Mouse (Mus musculus): ENCODE measurements around the gene Hmcn2. TPM values are rescaled to one million over a fixed set of nuclear protein-coding genes. Genes with fewer than 3 reads are reported as not detected.

The Hmcn2 gene
- polyA plus RNA-seq, 1 experiment: 54.9 TPM

- DNase-seq (ENCODE audit: low read depth, low spot score): no peak
- WGBS: 5% methylated on average over 19 of the region's 19 CpGs
These were observed 156.6 kb downstream of the Hmcn2 start for GRCm38 (mm10) chr2:31470683-31471385.

- DNase-seq (ENCODE audit: low read depth, low spot score): no peak
- 73% methylated on average over 6 of the region's 6 CpGs for WGBS
These were observed 157.4 kb downstream of the Hmcn2 start for GRCm38 (mm10) chr2:31471611-31472010.

GRCm38 (mm10) chr2:31472406-31473065 is 158.3 kb downstream of the Hmcn2 start:
- no peak for DNase-seq (ENCODE audit: low read depth, low spot score)
- 46% methylated on average over 10 of the region's 10 CpGs for WGBS

- no peak for DNase-seq (ENCODE audit: low read depth, low spot score)
- 71% methylated on average over 4 of the region's 4 CpGs for WGBS
These were observed 159.7 kb downstream of the Hmcn2 start for GRCm38 (mm10) chr2:31473941-31474340.

- WGBS: 84% methylated on average over 5 of the region's 5 CpGs
- DNase-seq (ENCODE audit: low read depth, low spot score): no peak
These were observed 160.5 kb downstream of the Hmcn2 start for GRCm38 (mm10) chr2:31474686-31475085.

DNA sequence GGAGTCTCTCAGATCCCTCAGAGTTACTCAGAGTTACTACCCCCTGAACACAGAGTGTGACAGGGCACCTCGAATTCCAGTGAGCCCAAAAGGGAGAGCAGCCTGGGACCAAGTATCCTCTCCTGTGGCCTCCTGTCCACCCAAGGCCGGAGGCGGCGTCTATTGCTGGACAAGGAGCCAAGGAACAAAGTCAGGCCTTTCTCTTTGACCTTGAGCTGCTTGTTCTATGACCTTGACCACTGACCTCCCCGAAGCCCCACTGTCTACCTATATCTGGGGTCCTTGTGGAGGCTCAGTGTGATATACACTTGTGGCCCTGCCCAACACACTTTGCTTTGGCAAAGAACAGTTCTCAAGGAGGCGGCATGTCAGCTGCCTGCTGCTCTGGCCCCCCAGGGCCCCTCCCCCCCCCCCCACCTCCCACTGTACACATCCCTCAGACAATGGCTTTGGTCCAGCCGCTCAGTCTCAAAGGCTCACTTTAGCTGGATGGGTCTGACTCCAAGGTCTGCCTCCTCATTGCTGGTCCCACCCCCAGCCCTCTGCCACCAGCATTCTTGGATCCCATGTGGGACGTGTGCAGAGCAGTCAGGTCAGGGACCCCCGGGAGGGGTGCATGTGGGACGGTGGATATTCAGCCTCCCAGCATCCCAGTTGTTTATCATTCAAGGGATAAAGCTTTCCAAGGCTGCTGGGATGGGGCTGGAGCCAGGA is 162.0 kb downstream of the Hmcn2 start:
- 80% methylated on average over 10 of the region's 10 CpGs for WGBS
- no peak for DNase-seq (ENCODE audit: low read depth, low spot score)

DNA sequence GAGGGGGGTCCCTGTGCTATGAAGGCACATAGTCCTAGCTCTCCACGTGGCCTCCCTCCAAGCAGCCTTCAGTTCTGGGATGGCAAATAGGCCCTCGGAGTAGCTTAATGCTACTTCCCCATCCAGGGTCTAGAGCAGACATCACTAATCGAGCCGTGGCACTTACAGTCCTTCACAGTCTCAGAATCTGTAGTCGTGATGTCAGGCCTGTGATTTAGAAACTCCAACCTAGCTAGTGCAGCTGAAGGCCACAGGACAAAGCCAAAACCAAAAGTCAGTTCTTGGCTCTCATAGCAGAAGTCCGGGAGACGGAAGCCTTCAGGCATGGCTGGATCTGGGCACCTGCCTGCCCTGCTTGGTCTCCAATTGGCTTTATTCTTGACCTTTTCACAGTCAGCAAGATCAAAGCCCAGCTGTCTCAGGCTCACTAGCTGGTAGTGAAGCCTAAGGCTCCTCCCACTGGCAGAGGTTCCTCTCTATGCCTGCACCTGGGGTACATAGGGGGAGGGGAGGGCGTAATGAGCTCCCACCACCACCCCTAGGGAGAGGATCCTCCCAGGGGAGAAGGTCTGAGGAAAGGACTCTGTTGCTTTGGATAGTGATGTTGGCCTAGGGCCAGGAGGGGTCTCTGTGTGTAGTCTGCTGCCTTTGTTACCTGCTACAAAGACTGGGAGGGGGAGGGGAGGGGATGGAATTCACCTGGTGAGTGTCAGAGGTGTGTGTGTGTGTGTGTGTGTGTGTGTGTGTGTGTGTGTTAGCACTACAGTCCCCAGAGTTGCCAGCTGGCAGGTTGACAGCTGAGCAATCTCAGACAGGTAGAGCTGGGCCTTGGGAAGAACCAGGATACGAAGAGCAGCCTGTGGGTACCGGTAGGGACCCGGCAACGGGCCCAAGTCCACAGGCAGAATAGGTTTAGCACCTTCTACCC is 163.3 kb downstream of the Hmcn2 start:
- WGBS: 80% methylated on average over 12 of the region's 12 CpGs
- DNase-seq (ENCODE audit: low read depth, low spot score): no peak

- WGBS: 35% methylated on average over 8 of the region's 8 CpGs
- peak; percentile 58 for DNase-seq (ENCODE audit: low read depth, low spot score)
These were observed 168.8 kb downstream of the Hmcn2 start for GRCm38 (mm10) chr2:31482914-31483575.

- WGBS: 54% methylated on average over 5 of the region's 5 CpGs
- DNase-seq (ENCODE audit: low read depth, low spot score): no peak
These were observed 170.0 kb downstream of the Hmcn2 start for GRCm38 (mm10) chr2:31484187-31484586.

- DNase-seq (ENCODE audit: low read depth, low spot score): no peak
These were observed 175.0 kb downstream of the Hmcn2 start for GRCm38 (mm10) chr2:31489166-31489565.

DNA sequence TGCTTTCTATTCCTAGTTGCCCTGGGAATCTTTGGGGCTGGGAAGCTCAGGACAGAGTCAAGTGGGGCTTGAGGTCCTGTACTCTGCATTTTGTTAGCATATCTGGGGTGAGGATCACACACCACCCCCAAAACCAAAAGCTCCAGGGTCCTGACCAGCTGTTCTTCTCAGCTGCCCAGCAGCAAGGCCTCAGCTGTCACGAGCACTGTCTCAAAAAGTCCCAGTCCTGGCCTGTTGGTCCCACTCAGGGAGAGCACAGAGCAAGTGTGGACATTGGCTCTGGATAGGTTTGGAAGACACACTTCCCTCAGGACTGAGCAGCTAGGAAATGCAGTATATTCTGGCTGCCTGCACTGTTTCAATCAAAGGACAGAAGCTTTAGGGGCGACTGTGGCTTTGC is 176.3 kb downstream of the Hmcn2 start:
- WGBS: 82% methylated on average over 2 of the region's 2 CpGs
- no peak for DNase-seq (ENCODE audit: low read depth, low spot score)

More at GRCm38 (mm10) chr2:31489166-31489565, 175.0 kb downstream of the Hmcn2 start:
- 64% methylated on average over 12 of the region's 12 CpGs for WGBS

- WGBS: 88% methylated on average over 8 of the region's 8 CpGs
These were observed 178.1 kb downstream of the Hmcn2 start for GRCm38 (mm10) chr2:31492308-31492707.

DNA sequence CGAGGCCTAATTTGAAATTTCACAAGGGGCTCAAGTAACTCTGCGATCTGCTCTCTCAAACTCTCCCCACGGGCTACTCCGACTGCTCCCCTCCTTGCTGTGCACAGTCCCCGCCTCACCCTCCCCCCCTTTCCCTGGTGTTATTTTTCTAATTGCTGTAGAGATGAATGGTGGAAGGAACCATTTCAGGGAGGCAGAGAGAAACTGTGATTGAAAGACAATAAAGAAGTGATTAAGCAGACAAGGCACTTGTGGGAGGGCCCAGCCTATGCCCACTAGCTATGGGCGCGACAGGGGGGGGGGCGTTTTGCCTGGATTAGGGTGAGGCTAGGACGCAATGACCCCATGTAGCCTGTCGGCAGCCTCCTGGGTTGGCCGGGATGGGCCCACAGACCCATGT is 179.0 kb downstream of the Hmcn2 start:
- no peak for DNase-seq (ENCODE audit: low read depth, low spot score)
- 90% methylated on average over 11 of the region's 11 CpGs for WGBS

More at GRCm38 (mm10) chr2:31492308-31492707, 178.1 kb downstream of the Hmcn2 start:
- DNase-seq (ENCODE audit: low read depth, low spot score): no peak

DNA sequence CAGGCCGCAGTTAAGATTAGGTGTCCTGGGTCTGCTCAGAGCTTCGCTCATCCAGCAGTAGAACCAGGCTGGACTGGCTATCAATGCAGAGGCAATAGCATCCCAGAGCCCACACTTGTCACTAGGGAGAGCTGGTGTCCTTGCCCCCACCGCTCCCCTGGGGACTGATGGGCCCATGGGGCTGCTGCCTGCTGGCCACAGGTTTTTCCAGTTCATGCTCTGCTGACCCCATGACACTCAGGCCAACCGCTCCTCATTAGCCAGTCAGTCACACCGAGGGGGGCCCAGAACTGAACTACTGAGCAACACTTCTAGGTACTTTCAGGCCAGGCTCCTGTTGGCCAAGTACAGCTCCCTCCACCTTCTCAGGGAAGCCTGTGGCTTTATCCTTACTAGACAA is 180.1 kb downstream of the Hmcn2 start:
- WGBS: 77% methylated on average over 5 of the region's 5 CpGs

DNA sequence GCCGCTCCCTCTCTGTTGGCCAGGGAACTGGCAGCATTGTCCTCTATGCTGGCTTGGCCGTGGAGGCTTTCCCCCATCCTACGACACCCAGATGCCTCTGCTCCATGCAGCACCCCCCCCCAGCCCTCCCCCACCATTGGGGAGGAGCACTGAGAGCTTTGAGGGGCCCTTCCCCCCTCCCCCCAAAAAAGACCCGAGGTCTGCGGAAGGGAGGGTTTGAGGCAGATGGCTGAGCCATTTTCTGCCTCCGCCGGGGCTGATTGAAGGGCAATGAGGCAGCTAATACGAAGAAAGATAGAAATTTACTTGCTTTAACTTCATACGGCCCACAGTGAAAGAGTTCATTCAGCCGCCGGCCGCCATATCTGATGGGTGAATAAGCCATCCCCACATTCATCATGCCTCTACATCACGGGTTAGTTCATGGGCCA is 180.8 kb downstream of the Hmcn2 start:
- WGBS: 69% methylated on average over 13 of the region's 13 CpGs
- no peak for DNase-seq (ENCODE audit: low read depth, low spot score)

More for the DNA sequence above, 180.1 kb downstream of the Hmcn2 start:
- no peak for DNase-seq (ENCODE audit: low read depth, low spot score)

GRCm38 (mm10) chr2:31496141-31496540 is 181.9 kb downstream of the Hmcn2 start:
- no peak for DNase-seq (ENCODE audit: low read depth, low spot score)
- WGBS: 47% methylated on average over 1 of the region's 1 CpGs

DNA sequence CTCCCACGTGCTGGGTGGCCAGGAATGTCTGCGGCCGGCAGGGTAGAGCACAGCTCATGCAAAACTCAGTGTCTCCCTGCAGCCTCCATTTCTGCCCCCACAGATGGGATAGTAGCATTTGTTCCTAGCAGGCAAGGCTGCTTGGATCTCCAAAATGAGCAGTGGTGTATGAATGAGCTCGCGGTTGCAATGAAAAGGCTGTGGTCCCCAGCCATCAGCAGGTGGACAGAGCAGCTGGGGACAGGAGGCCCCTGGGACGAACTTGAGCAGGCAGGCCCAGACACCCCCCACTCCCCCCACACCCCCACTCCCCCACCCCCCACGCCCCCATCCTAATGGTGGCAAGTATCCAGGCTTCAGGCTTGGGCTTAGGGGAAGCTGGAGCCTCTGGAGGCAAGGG is 182.9 kb downstream of the Hmcn2 start:
- no peak for DNase-seq (ENCODE audit: low read depth, low spot score)
- WGBS: 71% methylated on average over 7 of the region's 7 CpGs

GRCm38 (mm10) chr2:31497635-31498034 is 183.4 kb downstream of the Hmcn2 start:
- WGBS: 88% methylated on average over 19 of the region's 19 CpGs
- DNase-seq (ENCODE audit: low read depth, low spot score): no peak
